Mouse (Mus musculus) embryonic fibroblast, embryonic 13.5 days (primary cell): ENCODE measurements around the gene Olfr305.

Source experiments
- CTCF ChIP-seq: IDR thresholded peaks from 2 replicates; pipeline ENCODE4 v1.5.1; 2011; ENCODE audit warnings: mild to moderate bottlenecking, control low read depth, low read length, moderate library complexity, borderline replicate concordance; ENCODE audit not compliant: insufficient read depth
- POLR2A ChIP-seq: IDR thresholded peaks from 2 replicates; pipeline ENCODE4 v1.6.1; 2011; ENCODE audit warnings: low read depth, mild to moderate bottlenecking, control low read depth, low read length, moderate library complexity

DNA sequence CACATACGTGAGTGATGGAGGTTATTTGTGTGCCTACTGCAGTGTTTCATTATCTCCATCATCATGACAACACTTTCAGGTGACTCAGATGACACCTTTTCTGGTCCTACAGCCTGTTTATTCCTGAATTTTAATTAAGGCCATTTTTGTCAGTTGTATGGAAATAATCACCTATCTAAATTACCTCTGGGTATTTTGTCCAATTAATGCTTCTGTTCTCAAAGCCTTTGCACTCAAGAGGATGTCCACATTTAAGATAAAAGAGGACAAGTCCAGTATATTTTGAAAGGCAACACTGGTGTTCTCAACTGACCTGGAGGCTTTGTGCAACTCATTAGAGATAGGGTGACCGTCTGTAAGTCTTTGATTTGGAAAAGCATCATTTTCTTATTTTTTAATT lies 36.8 kb upstream of the Olfr305 start, which contains the start of gene Olfr301:
- TF ChIP-seq CTCF (no peak), POLR2A (no peak)
